Mouse (Mus musculus): Measurements from ENCODE around the gene Oas1h. TPM values are rescaled to one million over a fixed set of nuclear protein-coding genes. Genes with fewer than 3 reads are reported as not detected.
"Not testable (repeated sequence)": the region's sequence is repeated elsewhere in the genome, so short reads cannot be mapped to it uniquely, and the experiment has no call there.

Oas1h gene
- polyA plus RNA-seq, 1 experiment, result not detected

DNA sequence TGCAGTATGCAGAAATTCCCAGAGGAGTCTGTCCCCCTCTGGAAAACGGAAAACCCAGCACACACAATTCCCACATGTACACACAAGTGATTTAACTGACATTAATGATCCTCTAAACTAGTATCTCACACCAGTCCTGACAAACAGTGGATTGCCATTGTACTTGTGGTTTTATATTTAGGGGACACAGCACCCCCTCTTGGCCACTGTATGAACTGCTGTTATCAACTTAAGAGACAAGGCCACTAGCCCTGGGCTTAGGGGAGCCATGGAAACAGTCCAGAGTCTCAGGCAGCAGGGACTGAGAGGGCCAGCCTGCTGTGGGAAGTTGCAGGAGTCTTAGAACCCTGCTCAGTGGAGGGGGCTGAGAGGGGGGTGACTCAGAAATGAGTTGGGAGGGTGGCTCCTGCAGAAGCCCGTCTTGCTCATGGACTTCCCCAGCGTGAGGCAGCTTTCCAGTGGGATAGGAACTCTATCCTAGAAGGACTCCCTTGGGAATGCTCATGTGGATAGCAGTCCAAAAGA lies 4.2 kb downstream of the Oas1h start:
- TF ChIP-seq CTCF (IDR thresholded peaks at IDR 0.05; ENCODE audit: extremely low read depth, insufficient read depth, insufficient read length, insufficient replicate concordance) (no peak), POLR2A (IDR thresholded peaks at IDR 0.05; ENCODE audit: low read depth, low read length) (no peak)
- no peak overlapping the region for H3K27ac ChIP-seq (ENCODE audit: insufficient read depth, low read length)
- H3K27me3 ChIP-seq (ENCODE audit: control insufficient read depth, insufficient read depth, low read length), result no peaks in the 10 kb centered on the region
- WGBS, result 77% methylated on average over 3 of the region's 3 CpGs
- H3K36me3 ChIP-seq (ENCODE audit: control insufficient read depth, insufficient read depth, low read length), result no peaks in the 10 kb centered on the region
- DNase-seq (ENCODE audit: low read depth in 1 of 2, low spot score in 2 of 2), result peak in 1 of 2 experiments; percentile 4
- H3K4me1 ChIP-seq (ENCODE audit: control insufficient read depth, insufficient read depth, insufficient read length), result no peaks in the 10 kb centered on the region
- H3K4me3 ChIP-seq (ENCODE audit: extremely low read depth, insufficient read depth, insufficient read length), result no peak overlapping the region

- no peak overlapping the region for H3K27ac ChIP-seq (ENCODE audit: insufficient read depth, low read length)
- no peaks in the 10 kb centered on the region for H3K4me1 ChIP-seq (ENCODE audit: control insufficient read depth, insufficient read depth, insufficient read length)
- H3K27me3 ChIP-seq (ENCODE audit: control insufficient read depth, insufficient read depth, low read length), result no peaks in the 10 kb centered on the region
- no peak for DNase-seq (ENCODE audit: low read depth in 1 of 2, low spot score in 2 of 2)
- 86% methylated on average over 7 of the region's 7 CpGs for WGBS
- no peaks in the 10 kb centered on the region for H3K36me3 ChIP-seq (ENCODE audit: control insufficient read depth, insufficient read depth, low read length)
- no peak overlapping the region for H3K4me3 ChIP-seq (ENCODE audit: extremely low read depth, insufficient read depth, insufficient read length)
- TF ChIP-seq POLR2A (IDR thresholded peaks at IDR 0.05; ENCODE audit: low read depth, low read length) (no peak), CTCF (IDR thresholded peaks at IDR 0.05; ENCODE audit: extremely low read depth, insufficient read depth, insufficient read length, insufficient replicate concordance) (no peak)
Observed at GRCm38 (mm10) chr5:120869436-120870015, 8.3 kb downstream of the Oas1h start.

DNA sequence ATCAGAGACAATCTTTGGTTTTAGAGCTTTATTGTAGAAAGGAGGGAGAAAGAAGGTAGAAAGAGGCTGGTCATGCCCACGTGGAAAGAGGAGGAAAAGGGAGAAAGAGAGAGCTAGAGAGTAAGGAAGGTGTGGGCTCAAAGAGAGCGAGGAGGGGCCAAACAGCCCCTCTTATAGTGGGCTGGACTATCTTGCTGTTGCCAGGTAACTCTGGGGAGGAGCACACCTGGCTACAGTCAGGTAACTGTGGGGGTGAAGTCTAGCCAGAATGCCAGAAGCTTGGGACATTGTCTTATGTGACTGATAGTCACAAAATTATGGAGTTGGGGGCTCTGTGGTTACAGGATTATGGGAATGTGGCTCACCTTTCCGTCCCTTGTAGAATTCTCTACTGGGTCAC lies 8.9 kb downstream of the Oas1h start:
- WGBS, result 69% methylated on average over 3 of the region's 3 CpGs
- H3K4me3 ChIP-seq (ENCODE audit: extremely low read depth, insufficient read depth, insufficient read length), result no peak overlapping the region
- no peak for DNase-seq (ENCODE audit: low read depth in 1 of 2, low spot score in 2 of 2)
- no peaks in the 10 kb centered on the region for H3K36me3 ChIP-seq (ENCODE audit: control insufficient read depth, insufficient read depth, low read length)
- H3K27ac ChIP-seq (ENCODE audit: insufficient read depth, low read length), result no peak overlapping the region
- H3K4me1 ChIP-seq (ENCODE audit: control insufficient read depth, insufficient read depth, insufficient read length), result no peaks in the 10 kb centered on the region
- no peaks in the 10 kb centered on the region for H3K27me3 ChIP-seq (ENCODE audit: control insufficient read depth, insufficient read depth, low read length)
- TF ChIP-seq POLR2A (IDR thresholded peaks at IDR 0.05; ENCODE audit: low read depth, low read length), result no peak
- TF ChIP-seq CTCF (IDR thresholded peaks at IDR 0.05; ENCODE audit: extremely low read depth, insufficient read depth, insufficient read length, insufficient replicate concordance), result no peak

DNA sequence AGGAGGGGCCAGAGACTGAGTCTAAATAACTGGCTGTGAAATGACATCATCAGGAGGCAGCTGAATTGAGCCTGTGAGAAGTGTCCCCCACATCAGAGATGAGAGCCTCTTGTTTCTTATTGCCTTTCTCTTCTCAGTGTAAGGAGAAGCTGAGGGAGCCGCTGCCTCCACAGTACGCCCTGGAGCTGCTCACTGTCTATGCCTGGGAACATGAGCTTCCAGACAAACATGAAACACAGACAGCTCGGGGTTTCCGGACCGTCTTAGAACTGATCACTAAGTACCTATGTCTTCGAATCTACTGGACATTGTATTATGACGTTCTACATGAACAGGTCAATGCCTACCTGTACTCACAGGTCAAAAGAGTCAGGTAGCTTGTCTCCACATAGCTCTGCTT lies 9.6 kb downstream of the Oas1h start:
- WGBS, result 80% methylated on average over 7 of the region's 7 CpGs
- H3K4me3 ChIP-seq (ENCODE audit: extremely low read depth, insufficient read depth, insufficient read length), result no peak overlapping the region
- DNase-seq (ENCODE audit: low read depth in 1 of 2, low spot score in 2 of 2), result no peak
- TF ChIP-seq CTCF (IDR thresholded peaks at IDR 0.05; ENCODE audit: extremely low read depth, insufficient read depth, insufficient read length, insufficient replicate concordance) (no peak), POLR2A (IDR thresholded peaks at IDR 0.05; ENCODE audit: low read depth, low read length) (no peak)
- no peaks in the 10 kb centered on the region for H3K4me1 ChIP-seq (ENCODE audit: control insufficient read depth, insufficient read depth, insufficient read length)
- H3K27ac ChIP-seq (ENCODE audit: insufficient read depth, low read length), result no peak overlapping the region
- H3K36me3 ChIP-seq (ENCODE audit: control insufficient read depth, insufficient read depth, low read length), result no peaks in the 10 kb centered on the region
- no peaks in the 10 kb centered on the region for H3K27me3 ChIP-seq (ENCODE audit: control insufficient read depth, insufficient read depth, low read length)

DNA sequence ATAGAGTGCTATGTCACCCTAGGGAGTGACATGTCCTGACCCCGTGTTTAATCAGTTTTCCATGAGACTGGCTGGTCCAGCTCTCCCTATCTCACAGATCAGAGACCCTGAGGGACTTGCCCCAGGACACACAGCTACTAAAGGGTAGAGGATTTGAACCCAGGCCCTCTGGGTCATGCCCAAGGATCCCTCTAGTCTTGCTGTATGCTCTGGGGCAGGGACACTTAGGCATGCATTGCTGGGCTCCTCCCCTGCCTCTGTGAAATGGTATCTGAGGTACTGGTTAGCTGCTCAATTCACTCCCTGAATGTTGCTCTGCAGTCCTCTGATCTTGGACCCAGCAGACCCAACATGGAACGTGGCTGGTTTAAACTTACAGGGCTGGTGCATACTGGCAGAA lies 10.2 kb downstream of the Oas1h start:
- Histone ChIP-seq H3K27me3 (ENCODE audit: control insufficient read depth, insufficient read depth, low read length) (no peaks in the 10 kb centered on the region), H3K27ac (ENCODE audit: insufficient read depth, low read length) (no peak overlapping the region), H3K4me1 (ENCODE audit: control insufficient read depth, insufficient read depth, insufficient read length) (no peaks in the 10 kb centered on the region), H3K4me3 (ENCODE audit: extremely low read depth, insufficient read depth, insufficient read length) (no peak overlapping the region), H3K36me3 (ENCODE audit: control insufficient read depth, insufficient read depth, low read length) (no peaks in the 10 kb centered on the region)
- DNase-seq (ENCODE audit: low read depth in 1 of 2, low spot score in 2 of 2), result no peak
- TF ChIP-seq CTCF (IDR thresholded peaks at IDR 0.05; ENCODE audit: extremely low read depth, insufficient read depth, insufficient read length, insufficient replicate concordance) (no peak), POLR2A (IDR thresholded peaks at IDR 0.05; ENCODE audit: low read depth, low read length) (no peak)
- WGBS, result 35% methylated on average over 2 of the region's 2 CpGs

GRCm38 (mm10) chr5:120876839-120877238 lies 15.6 kb downstream of the Oas1h start:
- DNase-seq (ENCODE audit: low read depth in 1 of 2, low spot score in 2 of 2); H3K4me3 ChIP-seq (ENCODE audit: extremely low read depth, insufficient read depth, insufficient read length); H3K27me3 ChIP-seq (ENCODE audit: control insufficient read depth, insufficient read depth, low read length); H3K36me3 ChIP-seq (ENCODE audit: control insufficient read depth, insufficient read depth, low read length); H3K4me1 ChIP-seq (ENCODE audit: control insufficient read depth, insufficient read depth, insufficient read length); H3K27ac ChIP-seq (ENCODE audit: insufficient read depth, low read length): not testable (repeated sequence)
- 62% methylated on average over 2 of the region's 3 CpGs for WGBS

DNA sequence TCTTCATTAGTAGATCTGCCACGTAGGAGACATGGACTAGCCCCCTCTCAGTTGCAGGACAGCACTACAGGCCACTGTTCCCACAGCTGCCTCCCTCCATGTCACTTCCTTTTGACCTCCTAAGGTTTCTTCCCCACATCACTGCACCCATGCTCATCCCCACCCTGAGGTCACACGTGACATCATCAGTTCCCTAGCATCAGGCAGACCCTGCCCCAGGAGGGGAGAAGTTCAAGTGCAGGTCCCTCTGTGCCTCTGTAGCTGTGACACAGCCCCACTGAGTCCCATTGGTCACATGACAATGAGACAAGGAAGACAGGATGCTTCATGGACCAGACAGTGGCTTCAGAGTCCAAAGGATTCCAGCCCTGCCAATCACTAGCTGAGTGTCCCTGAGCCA lies 16.2 kb downstream of the Oas1h start:
- H3K27me3 ChIP-seq (ENCODE audit: control insufficient read depth, insufficient read depth, low read length); H3K4me3 ChIP-seq (ENCODE audit: extremely low read depth, insufficient read depth, insufficient read length); DNase-seq (ENCODE audit: low read depth in 1 of 2, low spot score in 2 of 2); H3K36me3 ChIP-seq (ENCODE audit: control insufficient read depth, insufficient read depth, low read length); H3K4me1 ChIP-seq (ENCODE audit: control insufficient read depth, insufficient read depth, insufficient read length); H3K27ac ChIP-seq (ENCODE audit: insufficient read depth, low read length): not testable (repeated sequence)
- WGBS, result 81% methylated on average over 2 of the region's 2 CpGs

DNA sequence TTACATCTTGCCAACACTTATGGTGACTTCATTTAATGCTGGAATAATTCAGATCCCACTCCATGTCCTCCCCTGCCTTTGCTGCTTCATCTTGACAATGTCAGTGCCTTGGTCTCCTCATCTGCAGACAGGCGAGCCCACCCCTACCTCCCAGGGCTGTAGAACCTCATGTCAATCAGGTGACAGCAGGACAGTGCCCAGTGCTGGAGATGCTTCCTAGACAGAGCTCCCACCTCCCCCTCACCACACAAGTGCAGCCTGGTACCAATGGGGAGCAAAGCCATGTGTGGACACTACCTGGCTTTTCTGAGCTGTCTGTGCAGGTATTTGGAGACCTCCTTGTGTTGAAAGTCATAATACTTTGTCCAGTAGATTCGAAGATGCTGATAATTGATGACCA lies 17.6 kb downstream of the Oas1h start:
- not testable (repeated sequence) for H3K36me3 ChIP-seq (ENCODE audit: control insufficient read depth, insufficient read depth, low read length)

GRCm38 (mm10) chr5:120881681-120882080 lies 20.5 kb downstream of the Oas1h start:
- not testable (repeated sequence) for H3K27ac ChIP-seq (ENCODE audit: insufficient read depth, low read length); H3K36me3 ChIP-seq (ENCODE audit: control insufficient read depth, insufficient read depth, low read length); DNase-seq (ENCODE audit: low read depth in 1 of 2, low spot score in 2 of 2); H3K4me1 ChIP-seq (ENCODE audit: control insufficient read depth, insufficient read depth, insufficient read length); H3K27me3 ChIP-seq (ENCODE audit: control insufficient read depth, insufficient read depth, low read length); H3K4me3 ChIP-seq (ENCODE audit: extremely low read depth, insufficient read depth, insufficient read length)
- WGBS, result 92% methylated on average over 6 of the region's 6 CpGs

More for the DNA sequence above, 17.6 kb downstream of the Oas1h start:
- not testable (repeated sequence) for H3K27ac ChIP-seq (ENCODE audit: insufficient read depth, low read length); DNase-seq (ENCODE audit: low read depth in 1 of 2, low spot score in 2 of 2); H3K27me3 ChIP-seq (ENCODE audit: control insufficient read depth, insufficient read depth, low read length); H3K4me3 ChIP-seq (ENCODE audit: extremely low read depth, insufficient read depth, insufficient read length); H3K4me1 ChIP-seq (ENCODE audit: control insufficient read depth, insufficient read depth, insufficient read length)
- 70% methylated on average over 2 of the region's 2 CpGs for WGBS

GRCm38 (mm10) chr5:120887413-120887812 lies 26.2 kb downstream of the Oas1h start, which contains the start of gene Oas1g:
Gene Oas1g, minus strand, starts transcription at chr5:120887613.
- H3K27ac ChIP-seq (ENCODE audit: insufficient read depth, low read length); H3K4me3 ChIP-seq (ENCODE audit: extremely low read depth, insufficient read depth, insufficient read length); H3K27me3 ChIP-seq (ENCODE audit: control insufficient read depth, insufficient read depth, low read length); H3K4me1 ChIP-seq (ENCODE audit: control insufficient read depth, insufficient read depth, insufficient read length); DNase-seq (ENCODE audit: low read depth in 1 of 2, low spot score in 2 of 2); H3K36me3 ChIP-seq (ENCODE audit: control insufficient read depth, insufficient read depth, low read length): not testable (repeated sequence)
- WGBS, result 30% methylated on average over 6 of the region's 9 CpGs

Measured in spleen, adult 2 months (tissue).